Mouse (Mus musculus): ENCODE measurements around the gene Dad1.

The Dad1 gene

DNA sequence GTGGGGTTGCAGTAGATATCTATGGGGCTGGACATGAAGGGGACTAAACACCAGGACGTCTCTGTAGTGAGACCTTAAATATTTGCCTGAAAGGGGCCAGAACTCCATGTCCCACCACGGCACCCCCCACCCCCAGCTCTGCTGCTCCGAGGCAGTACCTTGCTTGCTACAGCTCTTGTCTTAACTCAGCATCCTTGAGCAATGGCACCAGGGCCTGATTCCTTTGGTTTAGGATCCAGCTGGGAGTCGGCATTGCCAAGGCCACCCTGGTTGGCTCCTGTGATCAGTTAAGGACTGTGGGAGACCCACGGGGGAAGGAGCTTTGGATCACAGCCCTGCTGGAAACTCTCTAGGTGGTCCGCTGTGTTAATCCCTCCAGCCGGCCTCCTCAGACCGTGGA, 34.6 kb downstream of the Dad1 start:
- Histone ChIP-seq H3K27me3 (ENCODE audit: insufficient read depth, low read length) (no peaks in the 10 kb centered on the region), H3K9me3 (ENCODE audit: low read length) (no peaks in the 10 kb centered on the region), H3K36me3 (ENCODE audit: insufficient read depth, low read length) (no peaks in the 10 kb centered on the region), H3K4me1 (replicated peaks; ENCODE audit: low read depth, low read length) (peaks cover 14% of the 10 kb centered on the region), H3K4me3 (replicated peaks; ENCODE audit: low read length) (no peak overlapping the region)
- TF ChIP-seq NANOG (IDR thresholded peaks at IDR 0.05; ENCODE audit: borderline replicate concordance, low read length) (no peak), POU5F1 (IDR thresholded peaks at IDR 0.05; ENCODE audit: borderline replicate concordance, low read length) (no peak), CTCF (conservative IDR thresholded peaks at IDR 0.05; ENCODE audit: low read length) (no peak)

GRCm38 (mm10) chr14:54218721-54219120, 35.2 kb downstream of the Dad1 start:
- no peak overlapping the region for H3K4me3 ChIP-seq (replicated peaks; ENCODE audit: low read length)
- H3K36me3 ChIP-seq (ENCODE audit: insufficient read depth, low read length): no peaks in the 10 kb centered on the region
- peaks cover 14% of the 10 kb centered on the region for H3K4me1 ChIP-seq (replicated peaks; ENCODE audit: low read depth, low read length)
- TF ChIP-seq POU5F1 (IDR thresholded peaks at IDR 0.05; ENCODE audit: borderline replicate concordance, low read length) (no peak), NANOG (IDR thresholded peaks at IDR 0.05; ENCODE audit: borderline replicate concordance, low read length) (no peak), CTCF (conservative IDR thresholded peaks at IDR 0.05; ENCODE audit: low read length) (no peak)
- no peaks in the 10 kb centered on the region for H3K9me3 ChIP-seq (ENCODE audit: low read length)
- H3K27me3 ChIP-seq (ENCODE audit: insufficient read depth, low read length): no peaks in the 10 kb centered on the region

DNA sequence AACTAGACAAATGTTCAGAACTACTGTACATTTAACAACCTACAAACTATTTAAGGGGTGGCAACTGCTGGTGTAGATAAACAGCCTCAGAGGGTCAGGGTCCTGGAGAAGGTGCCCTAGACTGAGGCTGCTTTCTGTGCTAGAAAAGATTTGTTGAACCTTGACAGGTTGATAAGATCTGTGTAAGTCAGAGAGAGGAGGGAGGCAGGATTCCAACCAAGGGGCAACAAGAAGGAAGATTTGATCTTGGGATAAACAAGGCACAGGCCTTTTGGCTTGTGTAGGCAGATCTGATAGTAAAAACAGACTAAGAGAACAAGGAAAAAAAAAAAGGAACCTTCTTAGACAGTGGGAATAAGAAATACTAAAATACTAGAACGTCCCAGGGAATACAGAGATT, 35.7 kb downstream of the Dad1 start:
- H3K4me1 ChIP-seq (replicated peaks; ENCODE audit: low read depth, low read length): peaks cover 9% of the 10 kb centered on the region
- H3K27me3 ChIP-seq (ENCODE audit: insufficient read depth, low read length): no peaks in the 10 kb centered on the region
- no peaks in the 10 kb centered on the region for H3K36me3 ChIP-seq (ENCODE audit: insufficient read depth, low read length)
- TF ChIP-seq NANOG (IDR thresholded peaks at IDR 0.05; ENCODE audit: borderline replicate concordance, low read length): no peak
- no peak for TF ChIP-seq CTCF (conservative IDR thresholded peaks at IDR 0.05; ENCODE audit: low read length)
- TF ChIP-seq POU5F1 (IDR thresholded peaks at IDR 0.05; ENCODE audit: borderline replicate concordance, low read length): no peak
- H3K4me3 ChIP-seq (replicated peaks; ENCODE audit: low read length): no peak overlapping the region
- no peaks in the 10 kb centered on the region for H3K9me3 ChIP-seq (ENCODE audit: low read length)

DNA sequence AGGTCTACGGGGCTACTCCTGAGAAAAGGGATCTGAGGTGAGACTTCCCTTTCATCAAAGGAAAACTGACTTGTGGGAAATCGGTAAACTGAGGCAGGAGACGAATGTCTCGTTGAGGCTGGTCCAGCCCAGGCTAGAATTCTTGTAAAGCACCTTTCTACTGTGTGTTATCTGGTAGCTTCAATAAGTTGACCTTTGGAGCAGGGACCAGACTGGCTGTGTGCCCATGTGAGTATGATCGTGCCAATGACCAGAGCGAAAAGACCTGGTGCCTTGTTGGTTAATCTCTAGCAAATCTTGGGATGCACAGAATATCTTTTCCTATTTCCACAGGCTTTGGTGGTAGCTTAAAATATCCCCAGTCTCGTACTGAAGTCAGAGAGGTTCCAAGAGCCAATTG, 37.8 kb downstream of the Dad1 start:
- TF ChIP-seq CTCF (conservative IDR thresholded peaks at IDR 0.05; ENCODE audit: low read length) (no peak), NANOG (IDR thresholded peaks at IDR 0.05; ENCODE audit: borderline replicate concordance, low read length) (no peak), POU5F1 (IDR thresholded peaks at IDR 0.05; ENCODE audit: borderline replicate concordance, low read length) (no peak)
- no peaks in the 10 kb centered on the region for H3K4me1 ChIP-seq (replicated peaks; ENCODE audit: low read depth, low read length)
- no peaks in the 10 kb centered on the region for H3K9me3 ChIP-seq (ENCODE audit: low read length)
- no peaks in the 10 kb centered on the region for H3K27me3 ChIP-seq (ENCODE audit: insufficient read depth, low read length)
- no peak overlapping the region for H3K4me3 ChIP-seq (replicated peaks; ENCODE audit: low read length)
- H3K36me3 ChIP-seq (ENCODE audit: insufficient read depth, low read length): no peaks in the 10 kb centered on the region

DNA sequence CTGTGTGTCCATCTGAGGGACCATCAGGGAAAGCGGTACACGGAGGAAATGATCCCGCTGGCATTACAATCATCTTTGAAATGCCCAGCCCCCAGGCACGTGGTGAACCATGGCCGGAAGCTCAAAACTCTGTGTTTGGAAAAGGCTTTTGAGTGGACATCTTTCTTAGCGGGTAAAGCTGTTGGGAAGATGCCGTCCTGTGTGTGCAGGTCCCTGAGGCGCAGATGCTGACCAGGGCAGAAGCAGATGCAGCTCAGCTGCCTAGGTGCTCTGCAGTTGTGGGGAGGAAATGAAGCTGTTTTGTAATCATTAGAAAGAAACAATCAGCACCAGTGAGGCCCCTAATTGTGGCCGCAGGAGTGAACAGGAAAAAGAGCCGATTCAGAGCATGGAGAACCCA, 39.0 kb downstream of the Dad1 start:
- no peak overlapping the region for H3K4me3 ChIP-seq (replicated peaks; ENCODE audit: low read length)
- no peaks in the 10 kb centered on the region for H3K9me3 ChIP-seq (ENCODE audit: low read length)
- no peaks in the 10 kb centered on the region for H3K27me3 ChIP-seq (ENCODE audit: insufficient read depth, low read length)
- H3K36me3 ChIP-seq (ENCODE audit: insufficient read depth, low read length): no peaks in the 10 kb centered on the region
- no peaks in the 10 kb centered on the region for H3K4me1 ChIP-seq (replicated peaks; ENCODE audit: low read depth, low read length)
- no peak for TF ChIP-seq POU5F1 (IDR thresholded peaks at IDR 0.05; ENCODE audit: borderline replicate concordance, low read length)
- no peak for TF ChIP-seq NANOG (IDR thresholded peaks at IDR 0.05; ENCODE audit: borderline replicate concordance, low read length)
- no peak for TF ChIP-seq CTCF (conservative IDR thresholded peaks at IDR 0.05; ENCODE audit: low read length)

DNA sequence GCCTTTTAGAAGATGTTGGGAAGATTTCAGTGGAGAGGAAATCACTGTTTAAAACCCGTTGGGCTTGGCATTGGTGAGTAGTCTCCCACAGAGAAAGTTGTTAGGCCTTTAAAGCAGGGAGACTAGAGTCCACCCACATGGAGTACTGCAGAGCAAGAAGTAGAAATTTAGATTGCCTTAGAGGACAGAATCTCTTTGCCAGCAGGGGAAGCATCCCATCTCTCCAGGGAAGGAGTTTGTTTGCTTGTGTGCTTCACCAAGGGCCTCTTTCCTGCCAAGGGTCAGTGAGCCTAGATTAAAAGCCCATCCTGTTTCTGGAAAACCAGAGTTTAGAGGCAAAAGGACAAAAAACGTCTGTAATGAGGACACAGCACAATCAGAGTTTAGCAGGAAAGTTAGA, 39.4 kb downstream of the Dad1 start:
- Histone ChIP-seq H3K4me1 (replicated peaks; ENCODE audit: low read depth, low read length) (no peaks in the 10 kb centered on the region), H3K36me3 (ENCODE audit: insufficient read depth, low read length) (no peaks in the 10 kb centered on the region), H3K9me3 (ENCODE audit: low read length) (no peaks in the 10 kb centered on the region), H3K4me3 (replicated peaks; ENCODE audit: low read length) (no peak overlapping the region), H3K27me3 (ENCODE audit: insufficient read depth, low read length) (no peaks in the 10 kb centered on the region)
- TF ChIP-seq NANOG (IDR thresholded peaks at IDR 0.05; ENCODE audit: borderline replicate concordance, low read length) (no peak), POU5F1 (IDR thresholded peaks at IDR 0.05; ENCODE audit: borderline replicate concordance, low read length) (no peak), CTCF (conservative IDR thresholded peaks at IDR 0.05; ENCODE audit: low read length) (no peak)

GRCm38 (mm10) chr14:54213734-54214133, 40.2 kb downstream of the Dad1 start:
- Histone ChIP-seq H3K9me3 (ENCODE audit: low read length) (no peaks in the 10 kb centered on the region), H3K27me3 (ENCODE audit: insufficient read depth, low read length) (no peaks in the 10 kb centered on the region), H3K4me3 (replicated peaks; ENCODE audit: low read length) (no peak overlapping the region), H3K36me3 (ENCODE audit: insufficient read depth, low read length) (no peaks in the 10 kb centered on the region), H3K4me1 (replicated peaks; ENCODE audit: low read depth, low read length) (no peaks in the 10 kb centered on the region)
- TF ChIP-seq NANOG (IDR thresholded peaks at IDR 0.05; ENCODE audit: borderline replicate concordance, low read length): no peak

- H3K27me3 ChIP-seq (ENCODE audit: insufficient read depth, low read length): no peaks in the 10 kb centered on the region
- no peaks in the 10 kb centered on the region for H3K9me3 ChIP-seq (ENCODE audit: low read length)
- no peaks in the 10 kb centered on the region for H3K4me1 ChIP-seq (replicated peaks; ENCODE audit: low read depth, low read length)
- H3K36me3 ChIP-seq (ENCODE audit: insufficient read depth, low read length): no peaks in the 10 kb centered on the region
- no peak overlapping the region for H3K4me3 ChIP-seq (replicated peaks; ENCODE audit: low read length)
- TF ChIP-seq POU5F1 (IDR thresholded peaks at IDR 0.05; ENCODE audit: borderline replicate concordance, low read length) (no peak), NANOG (IDR thresholded peaks at IDR 0.05; ENCODE audit: borderline replicate concordance, low read length) (no peak), CTCF (conservative IDR thresholded peaks at IDR 0.05; ENCODE audit: low read length) (no peak)
Observed at GRCm38 (mm10) chr14:54211755-54212154, 42.1 kb downstream of the Dad1 start.

DNA sequence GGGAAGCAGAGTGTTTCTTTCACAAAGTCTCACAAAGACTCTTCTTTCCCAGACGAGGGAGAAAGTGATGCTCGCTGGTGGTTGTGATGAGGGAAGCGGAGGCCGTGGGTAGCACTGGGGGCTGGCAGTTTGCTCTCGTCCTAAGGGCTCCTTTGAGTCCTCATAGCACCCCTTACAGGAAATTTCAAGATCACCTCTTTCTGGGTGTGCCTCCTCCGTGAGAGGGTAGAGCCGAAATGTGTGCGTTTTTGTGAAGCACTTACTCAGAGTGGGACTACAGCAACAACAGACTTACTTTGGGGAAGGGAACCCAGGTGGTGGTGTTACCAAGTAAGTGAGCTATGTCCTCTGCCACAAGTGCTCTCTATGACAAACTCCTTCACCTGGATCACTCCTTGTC, 42.7 kb downstream of the Dad1 start:
- Histone ChIP-seq H3K4me3 (replicated peaks; ENCODE audit: low read length) (no peak overlapping the region), H3K9me3 (ENCODE audit: low read length) (no peaks in the 10 kb centered on the region), H3K4me1 (replicated peaks; ENCODE audit: low read depth, low read length) (no peaks in the 10 kb centered on the region), H3K36me3 (ENCODE audit: insufficient read depth, low read length) (no peaks in the 10 kb centered on the region), H3K27me3 (ENCODE audit: insufficient read depth, low read length) (no peaks in the 10 kb centered on the region)
- TF ChIP-seq CTCF (conservative IDR thresholded peaks at IDR 0.05; ENCODE audit: low read length) (no peak), NANOG (IDR thresholded peaks at IDR 0.05; ENCODE audit: borderline replicate concordance, low read length) (no peak), POU5F1 (IDR thresholded peaks at IDR 0.05; ENCODE audit: borderline replicate concordance, low read length) (no peak)
